Mouse (Mus musculus) ovary, adult 10 weeks (tissue): Measurements from ENCODE around the gene Whrn. TPM values are rescaled to one million over a fixed set of nuclear protein-coding genes. Genes with fewer than 3 reads are reported as not detected.

Source experiments
- polyA plus RNA-seq: library from polyadenylated mRNA; stranded (reverse); fragments of 350-450 nt; fragmentation: Illumina TruSeq; extraction: RNeasy Lipid Tissue Mini Kit (QIAGEN cat#74804); gene quantifications from one replicate; pipeline ENCODE4 v1.2.3, GENCODE M21; 2014

The Whrn gene
- 0.68 TPM for polyA plus RNA-seq

DNA sequence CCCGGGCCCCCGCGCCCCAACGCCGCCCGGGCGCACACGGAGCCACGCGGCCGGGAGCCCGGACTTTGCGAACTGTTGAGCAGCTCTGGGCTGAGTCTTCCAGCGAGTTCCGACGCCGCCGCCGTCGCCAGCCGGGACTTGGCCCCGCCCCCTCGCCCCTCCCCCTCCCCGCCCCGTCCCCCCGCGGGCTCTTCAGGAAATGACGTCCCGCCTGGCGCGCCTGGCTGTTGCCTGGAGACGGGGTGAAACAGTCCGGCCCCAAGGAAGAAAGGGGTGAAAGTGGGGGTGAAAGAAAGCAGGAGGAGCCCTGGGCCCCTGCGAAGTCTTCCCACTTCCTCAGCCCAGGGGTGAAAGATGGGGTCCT, at the start of gene Whrn:
Gene Whrn (minus strand): TSS at position 77 of the 364 bp plus-strand sequence.

DNA sequence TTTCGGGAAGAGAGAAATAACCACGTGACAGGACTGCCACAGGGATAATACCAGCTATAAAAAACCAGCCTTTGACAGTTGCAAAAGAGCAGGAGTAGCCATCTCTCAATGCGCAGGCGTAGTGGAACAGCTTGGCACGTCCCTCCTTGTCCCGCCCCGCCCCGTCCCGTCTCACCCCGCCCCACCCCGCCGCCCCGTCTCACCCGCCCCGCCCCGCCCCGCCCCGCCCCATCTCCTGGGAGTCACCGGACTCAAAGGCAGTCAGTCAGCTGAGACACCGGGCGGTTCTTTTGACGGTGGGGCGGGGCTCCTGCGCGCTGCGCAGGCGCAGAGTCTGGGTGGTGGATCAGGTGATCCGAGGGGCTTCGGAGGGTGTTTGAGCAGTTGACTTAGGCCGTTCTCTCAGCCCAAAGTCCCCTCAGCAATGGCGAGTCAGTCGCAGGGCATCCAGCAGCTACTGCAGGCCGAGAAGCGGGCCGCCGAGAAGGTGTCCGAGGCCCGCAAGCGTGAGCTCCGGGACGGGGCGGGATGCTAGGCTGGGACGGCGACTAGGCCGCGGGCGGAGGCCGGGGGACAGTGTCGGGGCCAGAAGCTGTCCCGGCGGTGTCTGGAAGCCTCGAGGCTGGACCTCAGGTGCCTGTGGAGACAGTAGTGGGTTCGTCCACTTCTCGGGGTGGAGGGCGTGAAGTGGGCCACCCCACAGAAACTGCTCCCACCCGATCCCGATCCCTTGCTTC, 48.9 kb upstream of the Whrn start, which contains the start of gene Atp6v1g1:
Gene Atp6v1g1 (plus strand): TSS at position 279 of the 737 bp plus-strand sequence.

DNA sequence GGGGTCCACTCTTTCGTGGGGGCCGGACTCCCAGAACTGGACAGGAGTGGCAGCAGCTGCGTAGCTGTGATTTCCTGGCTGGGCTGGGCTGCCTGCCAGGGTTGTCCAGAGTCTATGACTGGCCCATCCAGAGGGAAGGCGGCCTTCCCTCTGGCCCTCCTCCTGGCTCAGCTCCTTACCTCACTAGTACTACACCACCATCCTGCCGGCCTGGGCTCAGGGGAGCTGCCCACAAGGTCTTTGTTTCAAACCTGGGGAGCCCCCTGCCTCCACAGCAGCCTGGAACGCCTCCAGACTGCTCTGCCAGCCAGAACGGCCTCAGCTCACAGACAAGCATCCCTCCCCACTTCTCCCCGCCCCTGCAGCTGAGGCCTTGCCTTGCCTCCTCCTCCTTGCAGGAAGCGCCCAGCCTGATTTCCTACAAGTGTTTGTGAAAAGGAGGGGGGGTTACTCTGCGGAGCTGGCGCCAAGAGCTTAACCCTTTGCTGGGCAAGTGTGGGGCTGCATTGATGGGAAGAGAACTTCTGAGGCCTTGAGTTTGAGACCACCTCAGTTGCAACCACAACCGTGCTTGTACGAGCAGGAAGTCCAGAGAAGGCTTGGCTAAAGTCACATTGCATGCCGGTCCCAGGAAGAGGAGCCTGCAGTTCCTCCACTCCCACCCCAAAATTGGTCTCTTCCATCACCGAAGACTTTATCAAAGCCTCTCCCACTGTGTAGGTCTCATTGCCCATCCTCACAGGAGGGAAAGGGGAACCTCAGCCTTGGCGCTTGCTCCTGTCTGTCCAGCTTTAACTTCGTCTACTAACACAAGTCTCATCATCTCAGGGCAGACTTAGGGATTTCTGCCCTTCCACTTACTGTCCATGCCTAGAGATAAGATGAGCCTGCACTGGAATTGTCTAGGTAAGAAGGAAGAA, 92.5 kb downstream of the Whrn start, which contains the start of gene Akna:
Gene Akna (minus strand): TSS at position 315 of the 920 bp plus-strand sequence.

Other genes starting within 250 kb of the Whrn start
- gene Orm1, start 151.4 kb downstream of the Whrn start, polyA plus RNA-seq: 4.4 TPM
- not detected for gene Orm3, start 139.8 kb downstream of the Whrn start, polyA plus RNA-seq
- gene Orm2, start 133.5 kb downstream of the Whrn start, polyA plus RNA-seq: not detected
- 0.20 TPM for gene Akna, start 92.6 kb downstream of the Whrn start, polyA plus RNA-seq
- gene Atp6v1g1, start 48.8 kb upstream of the Whrn start, polyA plus RNA-seq: 327 TPM
- 4.7 TPM for gene Tmem268, start 62.8 kb upstream of the Whrn start, polyA plus RNA-seq
- gene Gm11213, start 109.3 kb upstream of the Whrn start, polyA plus RNA-seq: not detected
- not detected for gene Tex48, start 126.4 kb upstream of the Whrn start, polyA plus RNA-seq
- not detected for gene Gm11214, start 167.4 kb upstream of the Whrn start, polyA plus RNA-seq
- 1.2 TPM for gene Tnfsf15, start 249.1 kb upstream of the Whrn start, polyA plus RNA-seq